7 mouse cellular contexts compared by ENCODE assay signal in the genomic region with DNA sequence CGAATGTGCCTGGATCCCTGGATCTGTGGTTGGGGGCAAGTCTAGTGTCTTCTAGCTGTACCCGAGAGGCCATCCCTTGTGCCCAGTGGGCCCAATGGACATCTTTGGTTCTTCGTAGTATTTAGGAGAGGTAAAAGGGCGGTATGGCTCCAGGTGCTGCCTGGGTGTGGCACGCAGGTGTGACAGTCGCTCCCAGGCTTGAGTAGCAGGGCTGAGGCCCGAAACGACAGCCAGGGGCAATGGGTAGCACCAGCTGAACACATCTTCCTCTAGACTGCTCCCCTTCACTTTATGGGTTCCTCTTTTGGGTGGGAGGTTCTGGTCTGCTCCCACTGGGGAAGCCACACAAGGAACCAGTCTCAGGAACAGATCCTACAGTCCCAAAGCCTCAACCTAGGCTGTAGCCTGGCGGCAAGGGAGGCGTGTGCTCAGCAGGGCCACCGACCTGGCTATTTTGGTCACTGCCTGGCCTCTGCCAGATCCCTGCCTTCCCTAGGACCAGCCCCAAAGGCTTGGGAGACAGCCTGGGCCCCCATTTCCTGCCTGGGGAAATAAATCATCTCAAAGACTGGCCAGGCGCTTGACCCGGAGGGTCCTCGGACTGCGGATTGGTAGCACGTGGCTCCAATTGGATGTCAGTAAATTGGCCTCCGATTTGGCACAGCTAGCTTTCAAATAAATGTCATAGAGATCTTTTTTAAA. TPM values are rescaled to one million over a fixed set of nuclear protein-coding genes. Genes with fewer than 3 reads are reported as not detected.
DNase-seq lines count a peak whose midpoint lies in the region; ATAC-seq and TF ChIP-seq lines count a peak whose summit lies in the region.

No protein-coding gene starts in this region.

- no peaks in the 10 kb centered on the region for H3K27me3 ChIP-seq in erythroblast, embryonic 14.5 days (ENCODE audit: control insufficient read depth)
- H3K27me3 ChIP-seq in heart, postnatal 0 days (ENCODE audit: control insufficient read depth, insufficient read depth, low read length), result no peaks in the 10 kb centered on the region
- H3K27me3 ChIP-seq in megakaryocyte, embryonic 14.5 days (replicated peaks), result no peaks in the 10 kb centered on the region
- no peaks in the 10 kb centered on the region for H3K27me3 ChIP-seq in stomach, embryonic 14.5 days (ENCODE audit: control insufficient read depth, insufficient read depth, low read length)

- DNase-seq in MN1 (ENCODE audit: low spot score), result peak; percentile 63
- peak; percentile 76 for DNase-seq in brain, adult 2 months (ENCODE audit: low read depth, low spot score)
- DNase-seq in heart, postnatal 0 days (ENCODE audit: low spot score), result peak; percentile 41
- DNase-seq in kidney, postnatal 25 days, result peak; percentile 78 to 91

- no peaks in the 10 kb centered on the region for H3K9me3 ChIP-seq in erythroblast, embryonic 14.5 days (ENCODE audit: control insufficient read depth, low read length)
- H3K9me3 ChIP-seq in heart, postnatal 0 days (replicated peaks; ENCODE audit: control insufficient read depth, low read length), result no peaks in the 10 kb centered on the region
- H3K9me3 ChIP-seq in megakaryocyte, embryonic 14.5 days, result no peaks in the 10 kb centered on the region
- no peaks in the 10 kb centered on the region for H3K9me3 ChIP-seq in stomach, embryonic 14.5 days (ENCODE audit: control insufficient read depth, low read depth, low read length)

- H3K36me3 ChIP-seq in erythroblast, embryonic 14.5 days (ENCODE audit: control insufficient read depth), result no peaks in the 10 kb centered on the region
- H3K36me3 ChIP-seq in heart, postnatal 0 days (replicated peaks; ENCODE audit: control insufficient read depth, insufficient read depth, low read length), result no peaks in the 10 kb centered on the region
- peaks cover 19% of the 10 kb centered on the region for H3K36me3 ChIP-seq in megakaryocyte, embryonic 14.5 days (replicated peaks; ENCODE audit: low read length)
- no peaks in the 10 kb centered on the region for H3K36me3 ChIP-seq in stomach, embryonic 14.5 days (ENCODE audit: control insufficient read depth, insufficient read depth, low read length)

- TF ChIP-seq CTCF in heart, postnatal 0 days (IDR thresholded peaks at IDR 0.05; ENCODE audit: low read depth), result no peak

- WGBS in heart, postnatal 0 days, result 17% methylated on average over 17 of the region's 17 CpGs
- WGBS in stomach, embryonic 14.5 days, result 8% methylated on average over 17 of the region's 17 CpGs

- H3K4me1 ChIP-seq in erythroblast, embryonic 14.5 days (ENCODE audit: control insufficient read depth), result peaks cover 42% of the 10 kb centered on the region
- H3K4me1 ChIP-seq in heart, postnatal 0 days (ENCODE audit: control insufficient read depth, insufficient read depth), result peaks cover 33% of the 10 kb centered on the region
- peaks cover 87% of the 10 kb centered on the region for H3K4me1 ChIP-seq in megakaryocyte, embryonic 14.5 days
- H3K4me1 ChIP-seq in stomach, embryonic 14.5 days (ENCODE audit: control insufficient read depth, insufficient read depth, low read length), result peaks cover 36% of the 10 kb centered on the region

- no peak for TF ChIP-seq EP300 in heart, postnatal 0 days (IDR thresholded peaks at IDR 0.05; ENCODE audit: low read depth)

- H3K4me2 ChIP-seq in heart, postnatal 0 days (ENCODE audit: low read depth, low read length), result peak overlapping the region; percentile 93
- peak overlapping the region; percentile 89 for H3K4me2 ChIP-seq in stomach, embryonic 14.5 days (replicated peaks; ENCODE audit: low read depth, low read length)

- peak overlapping the region; percentile 92 for H3K9ac ChIP-seq in heart, postnatal 0 days (replicated peaks; ENCODE audit: low read depth, low read length)
- peak overlapping the region; percentile 84; the same call in 1 of the 2 replicates for H3K9ac ChIP-seq in stomach, embryonic 14.5 days (replicated peaks; ENCODE audit: low read depth, low read length)

- 0 out of 2 replicates have a peak, but pooled peaks have one; percentile 16 for ATAC-seq in heart, postnatal 0 days (ENCODE audit: insufficient read depth, low read depth)
- ATAC-seq in stomach, embryonic 14.5 days (ENCODE audit: insufficient number of reproducible peaks, insufficient read depth, low FRiP score, low read depth), result no peak

- H3K27ac ChIP-seq in heart, postnatal 0 days (ENCODE audit: low read depth), result peak overlapping the region; percentile 91
- H3K27ac ChIP-seq in stomach, embryonic 14.5 days (ENCODE audit: low read length), result peak overlapping the region; percentile 90

- peak overlapping the region; percentile 83 for H3K4me3 ChIP-seq in erythroblast, embryonic 14.5 days (replicated peaks)
- peak overlapping the region; percentile 93 for H3K4me3 ChIP-seq in heart, postnatal 0 days (ENCODE audit: low read depth, low read length)
- H3K4me3 ChIP-seq in megakaryocyte, embryonic 14.5 days (replicated peaks), result peak overlapping the region; percentile 96
- H3K4me3 ChIP-seq in stomach, embryonic 14.5 days (ENCODE audit: low read depth, low read length), result peak overlapping the region; percentile 93

RNA-seq across cellular contexts. Expression of a gene that starts 1.1 kb away (rescaled TPM):
- 0.34 and 0.45 TPM in 2 replicates for polyA plus RNA-seq in erythroblast, embryonic 14.5 days (2012)
- 95.3 and 149 TPM in 2 replicates for total RNA-seq in heart, postnatal 0 days (2014; rRNA removed; ENCODE audit: low replicate concordance)
- 87.4 and 116 TPM in 2 replicates for polyA plus RNA-seq in heart, postnatal 0 days (2015; fragmentation: Nextera tagmentation; extraction: Ambion mirVana)
- 20.6 and 27.7 TPM in 2 replicates for polyA plus RNA-seq in megakaryocyte, embryonic 14.5 days (2012; ENCODE audit: insufficient read depth, low replicate concordance)
- polyA plus RNA-seq in stomach, embryonic 14.5 days (2014; fragmentation: Nextera tagmentation; extraction: Ambion mirVana), result 60.3 and 65.1 TPM in 2 replicates

Comparison
In these comparisons a context has a peak if more than half of its experiments do, and no peak if none do; other contexts are left out.
1. RNA of a gene that starts 1.1 kb away (polyA plus RNA-seq): 87.4 to 116 TPM in heart, postnatal 0 days, 60.3 to 65.1 TPM in stomach, embryonic 14.5 days and 20.6 to 27.7 TPM in megakaryocyte, embryonic 14.5 days; 0.34 to 0.45 TPM in erythroblast, embryonic 14.5 days; every median in the first group is over 10 times any median in the second.
2. Peak in every context shown above with its lines, with median percentiles within 50 percentile points of each other: DNase-seq and H3K4me3 ChIP-seq.